Mouse (Mus musculus): ENCODE data around the gene Rnf183.
A peak's percentile ranks its signal among the peaks of the same experiment; 100 is the strongest.
"Not testable (repeated sequence)": the region's sequence is repeated elsewhere in the genome, so short reads cannot be mapped to it uniquely, and the experiment has no call there.

The Rnf183 gene

DNA sequence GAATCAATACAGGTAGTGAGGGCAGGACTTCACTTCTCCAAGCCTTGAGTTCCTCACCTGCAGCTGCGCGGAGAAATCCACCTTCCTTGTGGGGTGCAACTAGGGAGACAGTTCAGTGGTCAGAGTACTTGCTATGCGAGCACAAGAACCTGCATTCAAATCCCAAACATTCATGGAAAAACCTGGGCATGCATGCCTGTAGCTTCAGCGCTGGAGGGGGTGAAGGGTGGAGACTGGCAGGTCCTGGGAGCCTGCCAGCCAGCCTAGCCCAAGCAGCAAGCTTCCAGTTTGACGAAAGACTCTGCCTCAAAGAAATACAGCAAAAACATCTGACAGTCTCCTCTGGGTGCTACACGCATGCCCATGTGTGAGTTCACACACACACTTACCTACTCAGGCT lies at the start of gene Rnf183:
Gene Rnf183, minus strand, starts transcription at position 172 of the 400 bp plus-strand sequence.
- DNase-seq (ENCODE audit: low spot score in 2 of 2), result no peak

- DNase-seq (ENCODE audit: low spot score in 2 of 2), result no peak
Measured at GRCm38 (mm10) chr4:62480709-62481605, 45.9 kb upstream of the Rnf183 start.

GRCm38 (mm10) chr4:62479937-62480708 lies 45.1 kb upstream of the Rnf183 start, which contains the start of gene Bspry:
Gene Bspry (plus strand): TSS chr4:62480053.
- DNase-seq (ENCODE audit: low spot score in 2 of 2), result peak; percentile 44 to 61

- not testable (repeated sequence) for DNase-seq (ENCODE audit: low spot score in 2 of 2)
Measured at GRCm38 (mm10) chr4:62479593-62479936, 44.5 kb upstream of the Rnf183 start.

GRCm38 (mm10) chr4:62477542-62478244 lies 42.6 kb upstream of the Rnf183 start:
- DNase-seq (ENCODE audit: low spot score in 2 of 2), result no peak

DNA sequence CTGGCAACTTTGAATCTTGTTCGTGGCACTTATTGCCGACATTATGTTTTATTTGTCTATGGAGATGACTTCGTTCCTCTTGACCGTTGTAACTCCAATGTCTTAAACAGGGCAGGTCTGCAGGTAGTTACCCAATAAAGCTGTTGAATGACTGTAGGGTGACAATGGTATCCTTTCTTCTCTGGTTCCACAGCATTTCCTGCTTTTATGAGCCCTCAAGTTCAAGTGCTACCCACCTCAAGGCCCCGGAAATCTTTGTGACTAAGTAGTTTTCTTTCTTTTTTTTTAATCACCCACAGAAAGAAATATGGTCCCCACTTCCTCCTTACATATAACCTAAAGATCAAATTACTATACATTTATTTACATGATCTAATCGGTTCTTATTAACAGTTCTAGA lies 40.7 kb upstream of the Rnf183 start:
- peak; percentile 20 to 49 for DNase-seq (ENCODE audit: low spot score in 2 of 2)

- peak; percentile 21 to 22 for DNase-seq (ENCODE audit: low spot score in 2 of 2)
Measured at GRCm38 (mm10) chr4:62475131-62475530, 40.1 kb upstream of the Rnf183 start.

DNA sequence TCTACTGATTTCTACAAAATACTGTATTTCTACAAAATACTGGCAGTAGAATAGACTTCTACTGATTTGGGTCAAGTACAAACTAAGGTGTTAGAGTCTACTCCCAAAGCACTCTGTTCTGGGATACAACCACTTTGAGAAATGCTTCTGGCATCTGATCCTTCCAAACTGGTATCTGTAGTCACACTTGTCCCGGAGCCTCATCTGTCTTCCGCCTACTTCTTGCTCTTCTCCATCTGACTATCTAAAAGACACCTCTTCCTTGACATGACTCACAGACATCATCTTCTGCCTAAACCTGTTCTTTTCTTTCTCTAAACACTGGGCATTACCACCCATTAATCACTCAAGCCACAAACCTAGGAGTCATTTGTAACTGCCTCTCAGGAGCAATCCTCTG lies 37.0 kb upstream of the Rnf183 start:
- no peak for DNase-seq (ENCODE audit: low spot score in 2 of 2)

DNA sequence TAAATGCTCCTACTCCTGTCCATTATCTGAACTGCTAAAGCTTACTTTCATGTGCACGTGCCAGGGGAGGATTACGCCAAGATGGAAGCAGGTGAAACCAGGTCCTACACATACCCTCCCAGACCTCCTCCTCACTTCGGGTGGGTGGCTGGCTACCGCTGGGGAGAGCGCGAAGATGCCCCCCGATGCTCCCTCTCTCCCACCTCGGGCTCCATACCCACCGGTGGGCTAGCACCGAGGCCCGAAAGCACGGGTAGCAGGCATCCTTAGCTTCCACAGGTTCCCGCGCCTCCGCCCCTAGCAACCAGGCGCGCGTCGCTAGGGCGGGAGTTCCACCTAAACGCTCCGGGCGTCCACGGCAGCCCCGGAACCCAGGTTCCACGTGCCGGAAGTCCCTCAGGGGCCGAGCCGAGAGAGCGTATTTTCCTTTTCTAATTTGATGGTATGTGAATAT lies 35.6 kb upstream of the Rnf183 start, which contains the start of gene Wdr31:
Gene Wdr31, minus strand, starts transcription at position 299 of the 454 bp plus-strand sequence.
- peak; percentile 68 to 80 for DNase-seq (ENCODE audit: low spot score in 2 of 2)

DNA sequence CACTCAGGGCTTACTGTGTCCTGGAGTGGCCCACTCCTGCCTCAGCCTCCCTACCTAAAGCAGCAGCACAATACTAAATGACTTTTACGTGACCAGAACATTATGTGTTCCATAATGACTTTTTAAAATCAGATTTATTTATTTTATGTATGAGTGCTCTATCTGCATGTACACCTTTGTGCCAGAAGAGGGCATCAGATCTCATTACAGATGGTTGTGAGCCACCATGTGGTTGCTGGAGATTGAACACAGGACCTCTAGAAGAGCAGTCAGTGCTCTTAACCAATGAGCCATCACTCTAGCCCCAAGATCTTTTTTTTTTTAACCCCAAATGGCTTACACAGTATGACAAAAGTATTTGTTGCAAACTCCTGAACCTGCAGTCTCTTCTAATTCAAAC lies 33.1 kb upstream of the Rnf183 start:
- no peak for DNase-seq (ENCODE audit: low spot score in 2 of 2)

DNA sequence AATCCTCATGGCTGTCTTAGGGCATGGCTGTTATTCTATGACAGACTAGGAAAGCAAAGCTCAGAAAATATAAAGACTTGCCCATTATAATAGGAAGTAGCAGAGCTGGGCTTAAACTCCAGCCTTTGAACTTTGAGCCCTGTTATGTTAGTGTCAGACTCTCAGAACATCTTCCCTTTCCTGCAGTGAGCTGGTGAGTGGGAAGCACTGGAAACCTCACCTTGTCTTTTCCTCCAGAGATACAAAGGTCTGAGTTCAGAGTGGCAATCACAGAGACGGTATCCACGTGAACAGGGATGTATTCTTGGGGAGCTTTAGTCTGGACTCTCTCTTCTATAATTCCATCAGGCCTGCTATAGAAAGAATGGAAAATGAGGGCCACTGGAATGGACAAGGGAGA lies 28.1 kb upstream of the Rnf183 start:
- DNase-seq (ENCODE audit: low spot score in 2 of 2), result no peak

DNA sequence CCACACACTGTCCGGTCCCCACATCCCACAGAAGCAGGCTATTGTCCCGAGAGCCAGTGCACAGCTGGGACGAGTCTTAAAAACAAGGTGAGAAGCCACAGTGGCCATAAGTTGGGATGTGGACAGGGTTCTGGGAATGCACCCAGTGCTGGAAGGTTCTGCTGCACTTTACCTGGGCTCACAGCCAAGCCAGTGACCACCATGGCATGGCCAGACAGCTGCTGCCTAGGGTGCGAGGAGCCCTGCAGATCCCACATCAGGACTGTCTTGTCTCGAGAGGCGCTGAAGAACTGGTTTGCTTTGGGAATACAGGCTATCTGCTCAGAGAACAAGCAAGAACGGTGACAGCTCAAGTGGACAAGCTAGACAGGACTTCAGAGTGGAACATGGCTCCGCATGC lies 25.3 kb upstream of the Rnf183 start:
- no peak for DNase-seq (ENCODE audit: low spot score in 2 of 2)

DNA sequence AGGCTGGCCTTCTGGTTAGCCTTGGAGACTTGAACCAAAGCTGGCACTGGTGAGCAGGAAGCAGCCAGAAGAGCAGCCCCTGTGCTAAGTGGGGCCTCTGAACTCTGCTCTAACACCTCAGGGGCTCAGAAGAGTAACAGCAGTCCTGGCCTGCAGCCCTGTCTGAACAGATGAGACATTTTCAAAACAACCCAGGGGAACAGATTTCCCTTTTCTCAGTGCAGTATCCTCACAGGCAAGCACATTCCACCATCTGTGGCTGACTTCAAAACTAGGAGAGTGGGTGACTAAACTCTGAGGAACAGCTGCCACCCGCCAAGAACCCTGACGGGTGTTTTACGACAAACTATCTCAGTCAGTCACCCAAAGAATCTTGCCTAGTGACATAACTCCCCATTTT lies 24.0 kb upstream of the Rnf183 start:
- DNase-seq (ENCODE audit: low spot score in 2 of 2), result no peak

DNA sequence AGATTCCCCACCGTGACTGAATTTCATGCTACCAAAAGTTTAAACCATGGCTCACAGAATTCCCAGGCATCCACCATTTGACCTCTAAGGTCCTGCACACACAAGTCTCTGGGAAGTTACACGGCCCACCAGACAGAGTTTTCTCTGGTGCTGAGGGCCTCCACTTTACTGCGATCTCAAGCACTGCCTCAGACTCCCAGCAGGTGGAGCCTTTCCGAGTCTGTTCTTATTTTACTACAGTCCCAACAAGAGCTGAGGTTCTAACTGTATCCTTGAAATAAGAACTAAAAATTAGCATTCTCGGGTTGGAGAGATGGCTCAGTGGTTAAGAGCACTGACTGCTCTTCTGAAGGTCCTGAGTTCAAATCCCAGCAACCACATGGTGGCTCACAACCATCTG lies 19.9 kb upstream of the Rnf183 start:
- DNase-seq (ENCODE audit: low spot score in 2 of 2), result peak; percentile 27 to 49

DNA sequence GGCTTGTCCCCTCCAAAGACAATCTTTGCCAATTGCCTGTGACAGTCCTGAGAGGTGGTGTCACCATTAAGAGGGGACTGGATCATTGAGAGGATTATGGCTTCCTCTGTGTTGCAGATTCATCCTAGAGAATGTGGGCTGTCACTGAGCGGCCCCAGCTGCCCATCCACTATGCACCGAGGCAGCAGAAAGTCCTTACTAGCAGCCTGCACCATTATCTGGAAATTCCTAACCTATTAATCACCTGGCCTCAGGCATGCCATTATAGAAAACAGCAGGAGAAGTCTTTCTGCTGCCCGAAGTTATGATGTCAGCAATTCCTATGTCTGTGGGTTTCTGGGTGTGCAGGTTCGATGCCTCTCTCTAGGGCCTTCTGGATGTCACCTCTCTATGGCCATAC lies 5.9 kb upstream of the Rnf183 start:
- no peak for DNase-seq (ENCODE audit: low spot score in 2 of 2)

DNA sequence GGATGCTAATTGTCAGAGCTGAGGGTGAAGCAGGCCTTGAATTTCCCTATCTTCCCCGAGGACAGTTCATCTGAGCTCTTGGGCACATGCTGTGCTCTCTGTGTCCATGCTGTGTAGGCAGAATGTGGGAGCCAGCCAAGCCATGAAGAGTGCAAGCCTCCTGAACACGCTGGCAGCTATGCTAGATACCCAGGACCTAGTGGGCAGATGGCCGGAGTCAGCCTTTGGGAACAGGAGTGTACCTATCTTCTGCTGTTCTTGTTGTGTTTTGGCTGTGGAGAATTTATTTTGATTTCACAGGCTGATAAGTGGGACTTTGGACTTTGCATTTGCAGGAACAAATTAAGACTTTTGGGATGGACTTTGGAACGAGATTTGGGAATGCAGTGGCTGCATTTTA lies 5.5 kb upstream of the Rnf183 start:
- DNase-seq (ENCODE audit: low spot score in 2 of 2), result no peak

DNA sequence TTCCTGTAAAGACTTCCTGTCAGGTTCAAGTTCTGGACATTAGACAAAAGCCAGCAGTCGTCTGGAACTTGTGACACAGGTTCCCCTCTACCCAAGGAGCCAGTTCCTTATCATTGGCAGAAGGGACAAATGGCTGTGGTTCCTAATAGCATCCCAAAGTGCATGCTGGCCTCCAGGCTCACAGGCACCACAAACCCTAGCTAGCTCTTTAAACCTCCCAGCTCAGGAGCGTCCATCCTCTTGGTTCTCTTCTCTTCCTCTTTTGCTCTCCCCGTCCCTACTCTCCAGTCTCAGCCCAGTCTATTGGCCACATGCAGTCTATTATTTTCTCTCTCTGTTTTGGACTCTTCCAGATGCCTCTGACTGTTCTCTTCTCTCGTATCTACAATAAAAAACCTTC lies 4.7 kb upstream of the Rnf183 start:
- DNase-seq (ENCODE audit: low spot score in 2 of 2), result no peak

GRCm38 (mm10) chr4:62437871-62438270 lies 2.8 kb upstream of the Rnf183 start:
- DNase-seq (ENCODE audit: low spot score in 2 of 2), result no peak

- DNase-seq (ENCODE audit: low spot score in 2 of 2), result no peak
Measured at GRCm38 (mm10) chr4:62437256-62437778, 2.3 kb upstream of the Rnf183 start.

GRCm38 (mm10) chr4:62433939-62434870 lies 847 bp downstream of the Rnf183 start:
- DNase-seq (ENCODE audit: low spot score in 2 of 2), result no peak

DNA sequence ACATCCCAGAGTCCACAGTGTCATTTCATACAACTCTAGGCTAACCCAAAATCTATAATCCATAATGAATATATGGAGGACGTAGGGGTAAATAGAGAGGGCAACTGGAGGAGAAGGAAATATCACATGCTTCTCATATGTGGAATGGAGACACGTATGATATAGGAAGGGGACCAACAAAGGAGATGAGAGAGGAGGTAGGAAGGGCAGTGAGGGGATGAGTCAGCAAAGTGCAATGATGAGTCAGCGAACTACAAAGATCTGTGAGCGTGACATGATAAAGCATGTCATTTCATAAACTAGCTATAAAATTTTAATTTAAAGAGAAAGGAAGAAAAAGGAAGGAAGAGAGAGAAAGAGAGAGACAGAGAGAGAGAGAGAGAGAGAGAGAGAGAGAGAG lies 3.5 kb downstream of the Rnf183 start:
- DNase-seq (ENCODE audit: low spot score in 2 of 2), result no peak

Measured in thymus, postnatal 10 days (tissue).